Mouse (Mus musculus): ENCODE data around the gene Sertad3. TPM values are rescaled to one million over a fixed set of nuclear protein-coding genes. Genes with fewer than 3 reads are reported as not detected.
"Not testable (repeated sequence)": the region's sequence is repeated elsewhere in the genome, so short reads cannot be mapped to it uniquely, and the experiment has no call there.

Sertad3 gene
- polyA plus RNA-seq, 1 experiment from 2014 or later: 37.6 TPM

DNA sequence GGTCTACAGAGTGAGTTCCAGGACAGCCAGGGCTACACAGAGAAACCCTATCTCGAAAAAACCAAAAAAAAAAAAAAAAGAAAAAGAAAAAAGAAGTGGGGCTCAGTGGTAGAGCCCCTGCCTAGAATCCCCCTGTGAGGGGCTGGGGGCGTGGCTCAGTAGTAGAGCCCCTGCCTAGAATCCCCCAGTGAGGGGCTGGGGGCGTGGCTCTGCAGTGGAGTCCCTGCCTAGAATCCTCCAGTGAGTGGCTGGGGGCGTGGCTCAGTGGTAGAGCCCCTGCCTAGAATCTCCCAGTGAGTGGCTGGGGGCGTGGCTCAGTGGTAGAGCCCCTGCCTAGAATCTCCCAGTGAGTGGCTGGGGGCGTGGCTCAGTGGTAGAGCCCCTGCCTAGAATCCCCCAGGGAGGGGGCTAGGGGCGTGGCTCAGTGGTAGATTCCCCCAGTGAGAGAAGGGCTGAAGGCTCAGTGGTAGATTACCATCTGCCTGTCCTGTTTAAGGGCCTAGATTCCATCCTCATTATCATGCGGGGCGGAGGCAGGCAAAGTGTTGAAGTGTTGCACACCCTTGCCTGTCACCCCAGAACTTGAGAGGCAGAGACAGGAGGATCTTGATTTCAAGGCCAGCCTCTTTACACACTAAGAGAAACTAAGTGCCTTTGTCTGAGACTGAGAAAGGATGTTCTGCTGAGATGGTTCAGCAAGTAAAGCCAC, 21.2 kb downstream of the Sertad3 start:
- not testable (repeated sequence) for H3K4me2 ChIP-seq (ENCODE audit: low read depth, low read length)
- peaks cover 29% of the 10 kb centered on the region for H3K4me1 ChIP-seq (ENCODE audit: control insufficient read depth, low read depth, low read length)

GRCm38 (mm10) chr7:27499036-27499435, 25.5 kb downstream of the Sertad3 start, which contains the start of gene Prx:
TSS of gene Prx (plus strand) at chr7:27499324.
- Histone ChIP-seq H3K36me3 (ENCODE audit: control insufficient read depth, insufficient read depth) (no peaks in the 10 kb centered on the region), H3K9me3 (replicated peaks; ENCODE audit: control insufficient read depth, low read length) (no peaks in the 10 kb centered on the region), H3K4me1 (ENCODE audit: control insufficient read depth, low read depth, low read length) (peaks cover 10% of the 10 kb centered on the region), H3K4me2 (ENCODE audit: low read depth, low read length) (no peak within 1 kb of the TSS), H3K9ac (ENCODE audit: low read depth, low read length) (no peak within 1 kb of the TSS), H3K27me3 (ENCODE audit: control insufficient read depth, insufficient read depth, low read depth, low read length) (no peaks in the 10 kb centered on the region), H3K27ac (ENCODE audit: low read length) (no peak within 1 kb of the TSS), H3K4me3 (ENCODE audit: low read depth, low read length) (no peak within 1 kb of the TSS)
- WGBS (ENCODE audit: insufficient replicate concordance): 57% methylated on average over 3 of the region's 3 CpGs
- ATAC-seq (ENCODE audit: low read depth): no peak

More for the DNA sequence above, 21.2 kb downstream of the Sertad3 start:
- H3K27ac ChIP-seq (ENCODE audit: low read length); H3K4me3 ChIP-seq (ENCODE audit: low read depth, low read length); H3K36me3 ChIP-seq (ENCODE audit: control insufficient read depth, insufficient read depth); H3K9ac ChIP-seq (ENCODE audit: low read depth, low read length); ATAC-seq (ENCODE audit: low read depth); H3K27me3 ChIP-seq (ENCODE audit: control insufficient read depth, insufficient read depth, low read depth, low read length); H3K9me3 ChIP-seq (replicated peaks; ENCODE audit: control insufficient read depth, low read length): not testable (repeated sequence)
- 76% methylated on average over 9 of the region's 9 CpGs for WGBS (ENCODE audit: insufficient replicate concordance)

DNA sequence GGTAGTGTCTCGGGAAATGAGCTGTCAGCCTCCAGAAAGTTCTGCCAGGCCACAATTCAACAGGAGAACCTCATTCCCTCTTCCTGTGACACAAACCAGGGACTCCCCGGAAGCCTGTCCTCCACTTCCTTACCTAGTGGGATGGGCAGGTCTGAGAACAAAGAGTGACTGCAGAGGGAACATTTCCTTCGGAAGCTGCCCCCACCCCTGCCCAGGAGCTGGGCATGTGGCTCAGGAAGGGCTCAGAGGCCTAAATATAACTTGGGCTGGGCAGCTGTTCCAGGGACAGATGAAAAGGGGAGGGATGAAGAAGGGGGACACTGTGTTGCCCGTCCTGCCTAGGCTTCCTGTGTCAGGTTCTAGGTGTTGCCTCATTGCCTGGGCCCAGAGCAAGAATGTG, 28.1 kb downstream of the Sertad3 start:
- ATAC-seq (ENCODE audit: low read depth): no peak
- Histone ChIP-seq H3K27me3 (ENCODE audit: control insufficient read depth, insufficient read depth, low read depth, low read length) (no peaks in the 10 kb centered on the region), H3K36me3 (ENCODE audit: control insufficient read depth, insufficient read depth) (no peaks in the 10 kb centered on the region), H3K4me3 (ENCODE audit: low read depth, low read length) (no peak overlapping the region), H3K27ac (ENCODE audit: low read length) (no peak overlapping the region), H3K4me2 (ENCODE audit: low read depth, low read length) (no peak overlapping the region), H3K9me3 (replicated peaks; ENCODE audit: control insufficient read depth, low read length) (no peaks in the 10 kb centered on the region), H3K4me1 (ENCODE audit: control insufficient read depth, low read depth, low read length) (peaks cover 13% of the 10 kb centered on the region), H3K9ac (ENCODE audit: low read depth, low read length) (no peak overlapping the region)
- 45% methylated on average over 4 of the region's 4 CpGs for WGBS (ENCODE audit: insufficient replicate concordance)

DNA sequence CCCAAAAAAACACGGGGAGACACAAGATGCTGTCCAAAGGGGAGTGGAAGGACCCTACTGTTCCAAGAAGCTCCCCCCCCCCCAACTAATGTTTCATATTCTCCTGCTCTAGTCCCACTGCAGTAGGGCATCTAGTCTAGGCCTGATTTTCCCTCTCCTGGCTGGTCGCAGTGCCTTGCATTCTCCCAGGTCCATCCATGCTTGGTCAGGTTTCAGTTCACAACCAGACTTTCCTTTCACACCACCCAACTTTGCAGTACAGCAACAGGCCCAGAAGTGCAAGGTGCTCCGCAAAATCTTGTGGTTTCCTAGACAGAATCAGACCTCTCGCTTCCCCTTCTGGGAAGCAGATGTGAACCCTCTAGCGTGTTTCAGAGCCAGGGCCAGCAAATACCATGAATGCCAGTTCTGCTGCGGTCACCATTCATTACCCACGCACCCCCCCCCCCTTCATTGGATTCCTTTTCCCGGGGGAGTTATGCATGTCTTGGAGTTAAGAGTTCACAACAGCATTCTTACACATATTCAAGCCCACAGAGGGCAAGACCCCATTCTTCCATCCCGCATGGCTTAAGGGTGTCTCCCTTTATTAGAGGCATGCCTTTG, 33.3 kb downstream of the Sertad3 start:
- Histone ChIP-seq H3K4me3 (ENCODE audit: low read depth, low read length) (peak overlapping the region; percentile 83), H3K9ac (ENCODE audit: low read depth, low read length) (peak overlapping the region; percentile 84), H3K4me2 (ENCODE audit: low read depth, low read length) (peak overlapping the region; percentile 99), H3K36me3 (ENCODE audit: control insufficient read depth, insufficient read depth) (no peaks in the 10 kb centered on the region), H3K9me3 (replicated peaks; ENCODE audit: control insufficient read depth, low read length) (no peaks in the 10 kb centered on the region), H3K27me3 (ENCODE audit: control insufficient read depth, insufficient read depth, low read depth, low read length) (no peaks in the 10 kb centered on the region), H3K4me1 (ENCODE audit: control insufficient read depth, low read depth, low read length) (peaks cover 25% of the 10 kb centered on the region), H3K27ac (ENCODE audit: low read length) (peak overlapping the region; percentile 100)
- WGBS (ENCODE audit: insufficient replicate concordance): 37% methylated on average over 9 of the region's 9 CpGs
- ATAC-seq (ENCODE audit: low read depth): no peak

DNA sequence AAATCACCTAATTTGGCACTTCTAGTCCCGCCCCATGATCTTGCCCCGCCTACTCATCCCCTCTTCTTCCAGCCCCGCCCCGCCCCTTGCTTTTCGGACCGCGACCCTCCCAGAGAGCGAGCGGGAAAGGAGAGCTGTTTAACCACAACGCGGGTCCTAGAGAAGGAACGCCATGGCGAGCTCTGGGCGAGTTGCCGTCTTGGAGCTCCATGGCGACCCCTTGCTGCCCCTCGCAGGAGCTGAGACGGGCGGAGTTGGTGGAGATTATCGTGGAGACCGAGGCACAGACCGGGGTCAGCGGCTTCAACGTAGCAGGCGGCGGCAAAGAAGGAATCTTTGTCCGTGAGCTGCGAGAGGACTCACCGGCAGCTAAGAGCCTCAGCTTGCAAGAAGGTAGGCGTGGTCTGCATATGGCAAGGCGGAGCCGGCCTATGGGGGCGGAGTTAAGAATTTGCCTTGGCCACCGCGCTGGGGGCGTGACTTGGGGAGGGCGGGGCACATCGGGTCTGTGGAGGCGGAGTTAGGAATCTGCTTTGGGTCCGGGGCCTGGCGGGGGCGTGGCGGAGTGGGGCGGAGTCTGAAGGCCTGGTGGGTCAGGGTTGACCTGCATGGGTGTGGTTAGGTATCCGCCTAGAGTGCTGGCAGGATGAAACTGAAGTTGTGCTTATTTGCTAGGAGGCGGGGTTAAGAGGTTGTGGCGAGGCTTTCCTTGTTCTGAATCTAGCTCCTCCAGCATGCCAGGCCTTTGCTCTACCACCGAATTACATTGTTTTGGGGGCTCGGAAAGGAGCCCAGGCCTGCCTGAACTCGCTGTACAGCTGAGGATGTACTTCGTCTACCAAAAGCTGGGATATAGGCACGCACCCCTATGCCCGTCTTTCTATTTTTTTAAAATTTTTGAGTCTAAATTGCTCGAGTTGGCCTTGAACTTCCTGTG, 34.4 kb downstream of the Sertad3 start:
- ATAC-seq (ENCODE audit: low read depth): peak; percentile 95
- WGBS (ENCODE audit: insufficient replicate concordance): under 1% methylated on average over 53 of the region's 54 CpGs
- H3K4me3 ChIP-seq (ENCODE audit: low read depth, low read length): peak overlapping the region; percentile 83
- peak overlapping the region; percentile 84 for H3K9ac ChIP-seq (ENCODE audit: low read depth, low read length)
- peak overlapping the region; percentile 99 for H3K4me2 ChIP-seq (ENCODE audit: low read depth, low read length)
- no peaks in the 10 kb centered on the region for H3K36me3 ChIP-seq (ENCODE audit: control insufficient read depth, insufficient read depth)
- peak overlapping the region; percentile 100 for H3K27ac ChIP-seq (ENCODE audit: low read length)
- H3K9me3 ChIP-seq (replicated peaks; ENCODE audit: control insufficient read depth, low read length): no peaks in the 10 kb centered on the region
- H3K4me1 ChIP-seq (ENCODE audit: control insufficient read depth, low read depth, low read length): peaks cover 25% of the 10 kb centered on the region
- no peaks in the 10 kb centered on the region for H3K27me3 ChIP-seq (ENCODE audit: control insufficient read depth, insufficient read depth, low read depth, low read length)

DNA sequence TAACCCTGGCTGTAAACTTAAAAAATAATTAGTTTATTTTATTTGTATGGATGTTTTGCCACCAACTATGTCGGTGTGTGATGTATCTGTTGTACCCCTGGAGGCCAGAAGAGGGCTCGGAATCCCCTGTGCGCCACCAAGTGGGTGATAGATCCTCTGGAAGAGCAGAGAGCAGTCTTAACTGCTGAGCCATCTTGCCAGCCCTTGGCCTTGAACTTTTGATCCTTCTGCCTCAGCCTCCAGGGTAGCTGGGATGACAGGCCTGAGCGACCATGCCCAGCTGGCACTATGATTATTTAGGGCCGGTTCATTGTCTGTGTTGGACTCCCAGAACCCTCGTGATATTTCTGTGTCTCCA, 35.1 kb downstream of the Sertad3 start:
- Histone ChIP-seq H3K9ac (ENCODE audit: low read depth, low read length) (peak overlapping the region; percentile 72), H3K4me1 (ENCODE audit: control insufficient read depth, low read depth, low read length) (peaks cover 25% of the 10 kb centered on the region), H3K4me2 (ENCODE audit: low read depth, low read length) (peak overlapping the region; percentile 99), H3K27ac (ENCODE audit: low read length) (peak overlapping the region; percentile 100), H3K4me3 (ENCODE audit: low read depth, low read length) (peak overlapping the region; percentile 83), H3K36me3 (ENCODE audit: control insufficient read depth, insufficient read depth) (no peaks in the 10 kb centered on the region), H3K27me3 (ENCODE audit: control insufficient read depth, insufficient read depth, low read depth, low read length) (no peaks in the 10 kb centered on the region), H3K9me3 (replicated peaks; ENCODE audit: control insufficient read depth, low read length) (no peaks in the 10 kb centered on the region)
- peak; percentile 77 for ATAC-seq (ENCODE audit: low read depth)
- WGBS (ENCODE audit: insufficient replicate concordance): 22% methylated on average over 6 of the region's 6 CpGs

- H3K4me1 ChIP-seq (ENCODE audit: control insufficient read depth, low read depth, low read length): peaks cover 25% of the 10 kb centered on the region
- no peak for ATAC-seq (ENCODE audit: low read depth)
- no peaks in the 10 kb centered on the region for H3K9me3 ChIP-seq (replicated peaks; ENCODE audit: control insufficient read depth, low read length)
- 86% methylated on average over 2 of the region's 2 CpGs for WGBS (ENCODE audit: insufficient replicate concordance)
- no peak overlapping the region for H3K4me3 ChIP-seq (ENCODE audit: low read depth, low read length)
- H3K4me2 ChIP-seq (ENCODE audit: low read depth, low read length): no peak overlapping the region
- H3K36me3 ChIP-seq (ENCODE audit: control insufficient read depth, insufficient read depth): no peaks in the 10 kb centered on the region
- H3K27ac ChIP-seq (ENCODE audit: low read length): no peak overlapping the region
- H3K9ac ChIP-seq (ENCODE audit: low read depth, low read length): no peak overlapping the region
- no peaks in the 10 kb centered on the region for H3K27me3 ChIP-seq (ENCODE audit: control insufficient read depth, insufficient read depth, low read depth, low read length)
Observed at GRCm38 (mm10) chr7:27510809-27511208, 37.2 kb downstream of the Sertad3 start.

DNA sequence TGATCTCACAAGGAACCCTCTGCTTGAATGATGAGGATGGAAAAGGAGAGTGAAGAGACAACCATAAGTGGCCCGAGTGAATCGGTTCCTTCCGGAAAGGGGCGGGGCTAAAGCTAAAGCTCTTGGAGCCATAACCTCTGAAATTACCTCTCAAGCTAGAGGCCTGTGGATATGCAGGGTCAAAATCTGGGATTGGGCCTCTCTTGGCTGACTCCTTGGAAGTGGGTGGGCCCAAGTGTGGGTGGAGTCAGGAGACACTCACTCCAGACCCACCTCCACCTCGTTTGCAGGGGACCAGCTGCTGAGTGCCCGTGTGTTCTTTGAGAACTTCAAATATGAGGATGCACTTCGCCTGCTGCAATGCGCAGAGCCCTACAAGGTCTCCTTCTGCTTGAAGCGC, 41.4 kb downstream of the Sertad3 start:
- 71% methylated on average over 9 of the region's 9 CpGs for WGBS (ENCODE audit: insufficient replicate concordance)
- Histone ChIP-seq H3K4me3 (ENCODE audit: low read depth, low read length) (no peak overlapping the region), H3K27me3 (ENCODE audit: control insufficient read depth, insufficient read depth, low read depth, low read length) (no peaks in the 10 kb centered on the region), H3K27ac (ENCODE audit: low read length) (no peak overlapping the region), H3K36me3 (ENCODE audit: control insufficient read depth, insufficient read depth) (no peaks in the 10 kb centered on the region), H3K4me2 (ENCODE audit: low read depth, low read length) (no peak overlapping the region), H3K9ac (ENCODE audit: low read depth, low read length) (no peak overlapping the region), H3K4me1 (ENCODE audit: control insufficient read depth, low read depth, low read length) (no peaks in the 10 kb centered on the region), H3K9me3 (replicated peaks; ENCODE audit: control insufficient read depth, low read length) (no peaks in the 10 kb centered on the region)
- no peak for ATAC-seq (ENCODE audit: low read depth)
